Mouse (Mus musculus): ENCODE data around the gene Fam69a. TPM values are rescaled to one million over a fixed set of nuclear protein-coding genes. Genes with fewer than 3 reads are reported as not detected.
"Not testable (repeated sequence)": the region's sequence is repeated elsewhere in the genome, so short reads cannot be mapped to it uniquely, and the experiment has no call there.

Gene Fam69a
- polyA plus RNA-seq, 1 experiment from 2014 or later: 24.5 TPM

DNA sequence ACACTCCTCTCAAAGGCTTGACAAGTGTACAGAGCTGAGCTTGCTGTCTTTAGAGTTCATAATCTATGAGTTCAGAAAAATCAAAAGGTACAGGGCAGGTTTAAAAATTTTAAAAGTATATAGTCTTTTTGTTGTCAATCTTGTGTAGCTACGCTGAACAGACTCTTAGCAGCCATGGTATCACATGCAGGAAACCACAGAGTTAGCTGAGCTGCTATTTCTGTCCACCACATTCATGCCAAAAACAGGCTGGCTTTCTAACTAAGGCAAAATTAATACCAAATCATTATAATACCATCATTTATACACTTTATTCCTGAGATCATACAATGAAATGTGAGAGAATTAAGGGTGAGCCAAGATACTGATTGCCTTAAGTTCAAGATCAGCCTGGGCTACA is 40.4 kb downstream of the Fam69a start:
- Histone ChIP-seq H3K27me3 (replicated peaks; ENCODE audit: control insufficient read depth, insufficient read depth, low read length) (no peaks in the 10 kb centered on the region), H3K4me1 (replicated peaks; ENCODE audit: control insufficient read depth, insufficient read depth, low read length) (peaks cover 5% of the 10 kb centered on the region), H3K9ac (ENCODE audit: low read length) (no peak overlapping the region), H3K36me3 (ENCODE audit: control insufficient read depth, insufficient read depth, low read length) (no peaks in the 10 kb centered on the region), H3K4me3 (ENCODE audit: low read depth, low read length) (no peak overlapping the region), H3K4me2 (ENCODE audit: low read length) (no peak overlapping the region), H3K9me3 (ENCODE audit: control insufficient read depth, low read length) (no peaks in the 10 kb centered on the region), H3K27ac (ENCODE audit: low read depth) (no peak overlapping the region)
- no peak for DNase-seq (ENCODE audit: low spot score)
- 94% methylated on average over 1 of the region's 1 CpGs for WGBS
- ATAC-seq (replicated peaks; ENCODE audit: low FRiP score, low TSS enrichment, low read depth): no peak

DNA sequence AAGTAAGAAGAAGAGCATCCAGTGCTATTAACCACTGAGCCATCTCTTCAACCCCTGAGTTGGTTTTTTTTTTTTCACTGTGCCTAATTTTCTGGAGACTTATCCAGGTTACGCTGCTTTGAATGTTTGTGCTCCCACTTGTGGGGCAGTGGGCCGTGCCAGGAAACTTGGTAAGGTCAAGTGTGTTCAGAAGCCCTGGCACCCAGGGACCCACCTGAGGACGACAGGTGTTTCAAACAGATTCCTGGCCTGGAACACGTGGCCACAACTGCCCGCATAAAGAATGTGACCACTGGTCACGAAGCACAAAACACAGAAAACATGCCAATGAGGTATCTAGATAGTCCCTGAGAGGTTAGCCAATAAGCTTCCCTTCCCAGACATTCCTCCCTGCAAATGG is 43.4 kb downstream of the Fam69a start:
- Histone ChIP-seq H3K4me3 (ENCODE audit: low read depth, low read length) (no peak overlapping the region), H3K4me2 (ENCODE audit: low read length) (no peak overlapping the region), H3K27ac (ENCODE audit: low read depth) (no peak overlapping the region), H3K36me3 (ENCODE audit: control insufficient read depth, insufficient read depth, low read length) (no peaks in the 10 kb centered on the region), H3K27me3 (replicated peaks; ENCODE audit: control insufficient read depth, insufficient read depth, low read length) (no peaks in the 10 kb centered on the region), H3K4me1 (replicated peaks; ENCODE audit: control insufficient read depth, insufficient read depth, low read length) (peaks cover 5% of the 10 kb centered on the region), H3K9me3 (ENCODE audit: control insufficient read depth, low read length) (no peaks in the 10 kb centered on the region), H3K9ac (ENCODE audit: low read length) (no peak overlapping the region)
- no peak for ATAC-seq (replicated peaks; ENCODE audit: low FRiP score, low TSS enrichment, low read depth)
- no peak for DNase-seq (ENCODE audit: low spot score)
- WGBS: 88% methylated on average over 6 of the region's 6 CpGs

DNA sequence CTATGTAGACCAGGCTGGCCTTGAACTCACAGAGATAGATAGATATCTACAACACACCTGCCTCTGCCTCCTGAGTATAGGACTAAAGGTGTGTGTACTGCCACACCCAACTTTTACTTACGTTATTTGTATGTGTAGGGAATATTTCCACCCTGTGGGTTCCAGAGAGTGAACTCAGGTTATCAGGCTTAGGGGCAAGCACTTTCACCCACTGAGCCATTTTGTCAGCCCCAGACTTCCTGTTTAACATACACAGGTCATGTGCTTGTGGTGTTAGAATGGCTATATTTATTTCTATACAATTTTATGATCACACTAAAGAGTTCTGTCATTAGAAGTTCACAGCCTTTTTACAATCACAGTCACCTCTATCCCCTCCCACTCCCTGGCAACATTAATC is 43.9 kb downstream of the Fam69a start:
- DNase-seq (ENCODE audit: low spot score) (no peak), ATAC-seq (replicated peaks; ENCODE audit: low FRiP score, low TSS enrichment, low read depth) (no peak)
- WGBS: 89% methylated on average over 1 of the region's 1 CpGs

DNA sequence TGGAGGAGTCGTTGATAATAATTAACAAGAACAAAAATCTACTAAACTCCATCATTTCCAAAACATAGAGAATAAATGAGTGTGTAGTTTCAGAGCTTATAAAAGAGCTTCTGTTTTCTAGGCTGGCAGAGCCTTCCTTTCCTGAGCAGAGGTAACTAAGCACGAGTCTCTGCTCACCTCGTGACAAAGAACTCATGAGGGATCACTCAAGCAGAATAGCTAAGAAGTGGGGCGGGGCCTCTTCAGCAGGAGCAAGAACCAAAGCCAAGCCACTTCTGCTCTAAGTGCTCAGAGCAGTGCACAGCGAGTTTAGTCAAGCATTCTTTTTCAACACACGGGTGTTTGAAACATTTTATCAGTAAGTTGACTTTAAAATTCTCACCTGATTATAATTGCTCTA is 45.7 kb downstream of the Fam69a start:
- Histone ChIP-seq H3K27me3 (replicated peaks; ENCODE audit: control insufficient read depth, insufficient read depth, low read length) (no peaks in the 10 kb centered on the region), H3K4me3 (ENCODE audit: low read depth, low read length) (no peak overlapping the region), H3K4me2 (ENCODE audit: low read length) (no peak overlapping the region), H3K36me3 (ENCODE audit: control insufficient read depth, insufficient read depth, low read length) (no peaks in the 10 kb centered on the region), H3K9ac (ENCODE audit: low read length) (no peak overlapping the region), H3K27ac (ENCODE audit: low read depth) (no peak overlapping the region), H3K9me3 (ENCODE audit: control insufficient read depth, low read length) (no peaks in the 10 kb centered on the region), H3K4me1 (replicated peaks; ENCODE audit: control insufficient read depth, insufficient read depth, low read length) (no peaks in the 10 kb centered on the region)
- WGBS: 51% methylated on average over 6 of the region's 6 CpGs
- DNase-seq (ENCODE audit: low spot score) (no peak), ATAC-seq (replicated peaks; ENCODE audit: low FRiP score, low TSS enrichment, low read depth) (no peak)

More for the DNA sequence above, 43.9 kb downstream of the Fam69a start:
- no peaks in the 10 kb centered on the region for H3K27me3 ChIP-seq (replicated peaks; ENCODE audit: control insufficient read depth, insufficient read depth, low read length)
- H3K9me3 ChIP-seq (ENCODE audit: control insufficient read depth, low read length): no peaks in the 10 kb centered on the region
- peaks cover 5% of the 10 kb centered on the region for H3K4me1 ChIP-seq (replicated peaks; ENCODE audit: control insufficient read depth, insufficient read depth, low read length)
- H3K9ac ChIP-seq (ENCODE audit: low read length): no peak overlapping the region
- H3K27ac ChIP-seq (ENCODE audit: low read depth): no peak overlapping the region
- H3K4me3 ChIP-seq (ENCODE audit: low read depth, low read length): no peak overlapping the region
- no peaks in the 10 kb centered on the region for H3K36me3 ChIP-seq (ENCODE audit: control insufficient read depth, insufficient read depth, low read length)
- H3K4me2 ChIP-seq (ENCODE audit: low read length): no peak overlapping the region

DNA sequence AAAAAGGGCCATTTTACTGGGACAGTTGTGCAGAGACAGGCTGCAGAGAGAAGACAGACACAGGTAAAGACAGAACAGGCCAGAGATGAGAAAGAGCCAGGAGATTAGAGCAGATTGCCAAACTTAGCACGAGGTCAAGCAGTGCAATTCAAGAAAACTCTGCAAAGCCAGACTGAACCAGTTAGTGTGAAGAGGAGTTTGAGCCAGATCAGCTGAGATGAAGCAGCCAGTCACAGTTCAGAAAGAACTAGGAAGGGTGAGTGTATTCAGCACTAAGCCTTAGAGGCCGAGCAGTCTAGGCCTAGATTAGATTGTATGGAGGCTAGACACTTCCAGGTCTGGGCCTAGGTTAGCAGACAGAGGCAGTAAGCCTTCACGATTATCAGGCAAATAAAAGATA is 47.2 kb downstream of the Fam69a start:
- H3K9me3 ChIP-seq (ENCODE audit: control insufficient read depth, low read length): no peaks in the 10 kb centered on the region
- H3K27me3 ChIP-seq (replicated peaks; ENCODE audit: control insufficient read depth, insufficient read depth, low read length): no peaks in the 10 kb centered on the region
- 76% methylated on average over 3 of the region's 3 CpGs for WGBS
- H3K36me3 ChIP-seq (ENCODE audit: control insufficient read depth, insufficient read depth, low read length): no peaks in the 10 kb centered on the region
- no peaks in the 10 kb centered on the region for H3K4me1 ChIP-seq (replicated peaks; ENCODE audit: control insufficient read depth, insufficient read depth, low read length)
- DNase-seq (ENCODE audit: low spot score): no peak
- no peak overlapping the region for H3K4me3 ChIP-seq (ENCODE audit: low read depth, low read length)
- ATAC-seq (replicated peaks; ENCODE audit: low FRiP score, low TSS enrichment, low read depth): no peak
- no peak overlapping the region for H3K4me2 ChIP-seq (ENCODE audit: low read length)
- H3K27ac ChIP-seq (ENCODE audit: low read depth): no peak overlapping the region
- no peak overlapping the region for H3K9ac ChIP-seq (ENCODE audit: low read length)

DNA sequence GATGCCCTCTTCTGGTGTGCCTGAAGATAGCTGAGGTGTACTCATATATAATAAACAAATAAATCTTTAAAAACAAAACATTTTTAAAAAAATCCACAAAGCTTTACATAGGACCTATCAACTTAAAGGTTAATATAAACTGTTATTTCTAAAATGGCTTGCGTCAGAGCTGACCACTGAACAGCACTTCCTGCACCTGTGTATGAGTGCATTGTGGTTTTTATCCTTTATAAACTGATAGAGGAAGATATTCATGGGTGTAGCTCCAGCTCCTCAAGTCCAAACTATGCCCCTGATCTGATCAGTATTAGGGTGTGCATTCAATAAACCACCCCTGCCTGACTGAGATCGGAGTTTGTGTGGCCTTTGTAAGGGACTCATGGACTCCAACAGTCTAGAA is 48.0 kb downstream of the Fam69a start:
- H3K36me3 ChIP-seq (ENCODE audit: control insufficient read depth, insufficient read depth, low read length): no peaks in the 10 kb centered on the region
- H3K4me3 ChIP-seq (ENCODE audit: low read depth, low read length): no peak overlapping the region
- H3K4me2 ChIP-seq (ENCODE audit: low read length): no peak overlapping the region
- H3K9me3 ChIP-seq (ENCODE audit: control insufficient read depth, low read length): no peaks in the 10 kb centered on the region
- no peaks in the 10 kb centered on the region for H3K4me1 ChIP-seq (replicated peaks; ENCODE audit: control insufficient read depth, insufficient read depth, low read length)
- H3K27ac ChIP-seq (ENCODE audit: low read depth): no peak overlapping the region
- no peak for ATAC-seq (replicated peaks; ENCODE audit: low FRiP score, low TSS enrichment, low read depth)
- H3K27me3 ChIP-seq (replicated peaks; ENCODE audit: control insufficient read depth, insufficient read depth, low read length): no peaks in the 10 kb centered on the region
- DNase-seq (ENCODE audit: low spot score): no peak
- 91% methylated on average over 2 of the region's 2 CpGs for WGBS
- H3K9ac ChIP-seq (ENCODE audit: low read length): no peak overlapping the region

DNA sequence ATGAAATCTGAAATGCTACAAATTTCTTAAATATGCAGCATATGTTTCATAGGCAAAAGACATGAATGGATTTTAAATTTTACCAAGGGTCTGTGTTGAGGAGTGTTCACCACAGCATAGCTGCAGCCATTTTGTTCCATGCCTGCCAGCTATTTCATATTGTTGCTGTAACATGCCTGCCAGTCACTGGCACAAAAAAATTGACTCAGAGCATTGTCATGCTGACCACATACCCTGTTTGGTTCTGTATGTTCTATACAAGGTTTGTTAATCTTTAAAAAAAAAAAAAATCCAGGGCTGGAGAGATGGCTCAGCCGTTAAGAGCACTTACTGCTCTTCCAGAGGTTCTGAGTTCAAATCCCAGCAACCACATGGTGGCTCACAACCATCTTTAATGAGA is 48.4 kb downstream of the Fam69a start:
- not testable (repeated sequence) for H3K9me3 ChIP-seq (ENCODE audit: control insufficient read depth, low read length); H3K4me2 ChIP-seq (ENCODE audit: low read length); H3K27me3 ChIP-seq (replicated peaks; ENCODE audit: control insufficient read depth, insufficient read depth, low read length); H3K27ac ChIP-seq (ENCODE audit: low read depth); H3K4me3 ChIP-seq (ENCODE audit: low read depth, low read length); H3K9ac ChIP-seq (ENCODE audit: low read length); ATAC-seq (replicated peaks; ENCODE audit: low FRiP score, low TSS enrichment, low read depth); H3K4me1 ChIP-seq (replicated peaks; ENCODE audit: control insufficient read depth, insufficient read depth, low read length); DNase-seq (ENCODE audit: low spot score); H3K36me3 ChIP-seq (ENCODE audit: control insufficient read depth, insufficient read depth, low read length)
- WGBS: 78% methylated on average over 1 of the region's 1 CpGs

DNA sequence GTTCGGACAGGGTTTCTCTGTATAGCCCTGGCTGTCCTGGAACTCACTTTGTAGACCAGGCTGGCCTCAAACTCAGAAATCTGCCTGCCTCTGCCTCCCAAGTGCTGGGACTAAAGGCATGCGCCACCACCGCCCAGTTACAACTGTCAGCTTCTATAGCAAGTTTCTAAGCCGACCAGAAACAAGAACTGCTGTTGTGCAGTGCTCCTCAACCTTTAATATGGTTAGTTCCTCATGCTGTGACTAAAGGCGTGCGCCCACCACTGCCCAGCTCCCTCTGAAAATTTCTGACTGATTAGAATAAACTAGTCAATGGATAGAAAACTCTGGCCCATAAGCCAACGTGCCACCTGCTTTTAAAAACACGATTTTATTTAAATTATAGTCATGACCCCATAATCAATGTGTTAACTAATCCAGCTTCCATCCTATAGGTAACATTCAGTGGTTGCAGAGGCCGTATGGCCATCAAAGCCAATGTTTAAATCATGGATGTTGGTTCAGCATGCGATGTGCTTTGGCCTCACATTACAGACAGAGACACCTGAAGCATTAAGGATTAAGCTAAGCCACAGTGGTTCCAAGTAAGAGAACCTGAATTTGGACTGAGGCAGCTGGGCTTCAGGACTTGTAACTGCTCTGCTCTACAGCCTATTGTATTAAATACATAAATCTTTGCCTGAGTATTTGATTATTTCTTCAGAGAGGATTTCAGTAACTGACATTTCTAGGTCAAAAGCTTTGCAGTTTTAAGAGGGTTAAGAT is 50.1 kb downstream of the Fam69a start:
- Histone ChIP-seq H3K4me1 (replicated peaks; ENCODE audit: control insufficient read depth, insufficient read depth, low read length) (no peaks in the 10 kb centered on the region), H3K9ac (ENCODE audit: low read length) (no peak overlapping the region), H3K4me3 (ENCODE audit: low read depth, low read length) (no peak overlapping the region), H3K4me2 (ENCODE audit: low read length) (no peak overlapping the region), H3K27ac (ENCODE audit: low read depth) (no peak overlapping the region), H3K27me3 (replicated peaks; ENCODE audit: control insufficient read depth, insufficient read depth, low read length) (no peaks in the 10 kb centered on the region), H3K9me3 (ENCODE audit: control insufficient read depth, low read length) (no peaks in the 10 kb centered on the region), H3K36me3 (ENCODE audit: control insufficient read depth, insufficient read depth, low read length) (no peaks in the 10 kb centered on the region)
- WGBS: 84% methylated on average over 10 of the region's 10 CpGs
- ATAC-seq (replicated peaks; ENCODE audit: low FRiP score, low TSS enrichment, low read depth) (no peak), DNase-seq (ENCODE audit: low spot score) (no peak)
